In the genomic region with DNA sequence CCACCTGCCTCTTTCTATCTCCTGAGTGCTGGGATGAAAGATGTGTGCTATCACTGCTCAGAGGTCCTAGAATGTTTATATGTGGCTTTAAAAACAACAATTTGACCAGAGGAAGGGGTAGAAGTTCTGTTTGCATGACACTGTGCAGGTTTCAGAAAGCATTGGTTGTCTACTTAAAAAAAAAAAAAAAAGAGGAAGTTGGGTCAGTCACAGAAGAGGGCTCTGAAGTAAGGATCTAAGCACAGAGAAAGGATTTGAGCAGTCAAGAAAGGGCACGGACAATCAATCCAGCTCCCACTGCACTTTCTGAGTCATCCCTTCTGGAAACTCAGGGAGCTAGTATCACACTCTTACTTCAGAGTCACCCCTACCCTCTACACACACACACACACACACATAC, we compare ENCODE assay signal across 22 mouse cellular contexts. TPM values are rescaled to one million over a fixed set of nuclear protein-coding genes. Genes with fewer than 3 reads are reported as not detected.
DNase-seq lines count a peak whose midpoint lies in the region; ATAC-seq and TF ChIP-seq lines count a peak whose summit lies in the region.
"Had no signal": no experiment of that assay in that cellular context is flagged by ENCODE, and none has a peak within 500 bp of the region (broad histone marks: within the 10 kb centered on the region; RNA-seq: fewer than 3 reads in every experiment).

No protein-coding gene starts in this region.

- H3K4me3 ChIP-seq in MEL (ENCODE audit: control insufficient read depth in 1 of 2, insufficient read depth in 1 of 2, low read depth in 2 of 2, low read length in 2 of 2), result no peak overlapping the region
- no peak overlapping the region for H3K4me3 ChIP-seq in midbrain, embryonic 13.5 days (replicated peaks)
- no peak overlapping the region for H3K4me3 ChIP-seq in stomach, postnatal 0 days (ENCODE audit: low read depth, low read length)
- H3K4me3 ChIP-seq: embryonic facial prominence, embryonic 15.5 days; erythroblast, embryonic 14.5 days; forebrain, embryonic 10.5 days; heart, adult 2 months; heart, embryonic 15.5 days; hindbrain, embryonic 15.5 days had no signal

- TF ChIP-seq RAD21 in MEL (IDR thresholded peaks at IDR 0.05; ENCODE audit: low read depth, low read length), result no peak

- H3K27me3 ChIP-seq in MEL (ENCODE audit: control insufficient read depth in 1 of 2, insufficient read depth in 2 of 2, low read length in 2 of 2), result peaks cover 0 to 2% of the 10 kb centered on the region in 2 experiments; a peak in 1 of 4 replicates
- no peaks in the 10 kb centered on the region for H3K27me3 ChIP-seq in midbrain, embryonic 13.5 days
- H3K27me3 ChIP-seq in stomach, postnatal 0 days (ENCODE audit: control insufficient read depth, insufficient read depth, low read length), result no peaks in the 10 kb centered on the region
- H3K27me3 ChIP-seq: embryonic facial prominence, embryonic 15.5 days; heart, embryonic 15.5 days; hindbrain, embryonic 15.5 days had no signal

- no peaks in the 10 kb centered on the region for H3K4me1 ChIP-seq in MEL (ENCODE audit: control insufficient read depth in 1 of 2, insufficient read depth in 2 of 2, low read length in 2 of 2)
- H3K4me1 ChIP-seq in midbrain, embryonic 13.5 days (replicated peaks), result no peaks in the 10 kb centered on the region
- H3K4me1 ChIP-seq in stomach, postnatal 0 days (replicated peaks; ENCODE audit: control insufficient read depth, insufficient read depth), result no peaks in the 10 kb centered on the region
- H3K4me1 ChIP-seq: embryonic facial prominence, embryonic 15.5 days; heart, embryonic 15.5 days; hindbrain, embryonic 15.5 days had no signal

- TF ChIP-seq POLR2A in MEL (IDR thresholded peaks at IDR 0.05; ENCODE audit: control insufficient read depth in 1 of 2, insufficient read depth in 1 of 2, low read depth in 1 of 2, low read length in 2 of 2, poor library complexity in 1 of 2), result no peak

- H3K79me2 ChIP-seq in MEL (ENCODE audit: control insufficient read depth, insufficient read depth, low read length, poor library complexity), result no peaks in the 10 kb centered on the region

- no peak for TF ChIP-seq CTCF in MEL (IDR thresholded peaks at IDR 0.05 in 2 of 3, conservative IDR thresholded peaks at IDR 0.05 in 1 of 3; ENCODE audit: control insufficient read depth in 1 of 3, insufficient read depth in 1 of 3, low read depth in 2 of 3, low read length in 3 of 3, poor library complexity in 1 of 3, severe bottlenecking in 1 of 3)
- TF ChIP-seq CTCF in stomach, postnatal 0 days (IDR thresholded peaks at IDR 0.05; ENCODE audit: low read depth), result no peak

- TF ChIP-seq EP300 in MEL (IDR thresholded peaks at IDR 0.05; ENCODE audit: low read depth in 1 of 2, low read length in 2 of 2), result no peak
- TF ChIP-seq EP300 in stomach, postnatal 0 days (optimal IDR thresholded peaks at IDR 0.05), result no peak

- no peak overlapping the region for H3K9ac ChIP-seq in MEL (ENCODE audit: control insufficient read depth, low read depth, low read length, poor library complexity, severe bottlenecking)
- no peak overlapping the region for H3K9ac ChIP-seq in midbrain, embryonic 13.5 days (replicated peaks)
- no peak overlapping the region for H3K9ac ChIP-seq in stomach, postnatal 0 days (ENCODE audit: low read length)
- H3K9ac ChIP-seq: embryonic facial prominence, embryonic 15.5 days; heart, embryonic 15.5 days; hindbrain, embryonic 15.5 days had no signal

- H3K27ac ChIP-seq in MEL (ENCODE audit: control insufficient read depth, low read depth, low read length), result no peak overlapping the region
- no peak overlapping the region for H3K27ac ChIP-seq in midbrain, embryonic 13.5 days
- no peak overlapping the region for H3K27ac ChIP-seq in stomach, postnatal 0 days (replicated peaks)
- H3K27ac ChIP-seq: embryonic facial prominence, embryonic 15.5 days; forebrain, embryonic 10.5 days; heart, adult 2 months; heart, embryonic 15.5 days; hindbrain, embryonic 15.5 days had no signal

- no peaks in the 10 kb centered on the region for H3K9me3 ChIP-seq in MEL (replicated peaks; ENCODE audit: insufficient read depth, low read length)
- no peaks in the 10 kb centered on the region for H3K9me3 ChIP-seq in midbrain, embryonic 13.5 days
- no peaks in the 10 kb centered on the region for H3K9me3 ChIP-seq in stomach, postnatal 0 days (ENCODE audit: control insufficient read depth, low read length)
- H3K9me3 ChIP-seq: embryonic facial prominence, embryonic 15.5 days; forebrain, embryonic 10.5 days; heart, embryonic 15.5 days; hindbrain, embryonic 15.5 days had no signal

- peak; percentile 69 for ATAC-seq in common myeloid progenitor, adult 5-6 weeks (replicated peaks; ENCODE audit: low read depth, poor library complexity, severe bottlenecking)
- ATAC-seq in midbrain, embryonic 13.5 days, result no peak
- no peak for ATAC-seq in stomach, postnatal 0 days (ENCODE audit: low FRiP score, low TSS enrichment)
- ATAC-seq: CD4-positive, CD25-positive, alpha-beta regulatory T cell, adult 4 months; forebrain, embryonic 14.5 days; inflammation-experienced regulatory T-cells, adult 6 months; intestine, postnatal 0 days had no signal

- no peaks in the 10 kb centered on the region for H3K36me3 ChIP-seq in MEL (ENCODE audit: control insufficient read depth in 1 of 2, insufficient read depth in 2 of 2, low read length in 2 of 2)
- H3K36me3 ChIP-seq in midbrain, embryonic 13.5 days, result no peaks in the 10 kb centered on the region
- H3K36me3 ChIP-seq in stomach, postnatal 0 days (ENCODE audit: control insufficient read depth, insufficient read depth, low read length), result no peaks in the 10 kb centered on the region
- H3K36me3 ChIP-seq: embryonic facial prominence, embryonic 15.5 days; forebrain, embryonic 10.5 days; heart, embryonic 15.5 days; hindbrain, embryonic 15.5 days had no signal

- no peak overlapping the region for H3K4me2 ChIP-seq in midbrain, embryonic 13.5 days (replicated peaks)
- no peak overlapping the region for H3K4me2 ChIP-seq in stomach, postnatal 0 days (replicated peaks; ENCODE audit: low read depth)
- H3K4me2 ChIP-seq: embryonic facial prominence, embryonic 15.5 days; heart, embryonic 11.5 days; heart, embryonic 15.5 days; hindbrain, embryonic 15.5 days had no signal

- WGBS in midbrain, embryonic 13.5 days, result 79% methylated on average over 1 of the region's 1 CpGs
- 25% methylated on average over 1 of the region's 1 CpGs for WGBS in stomach, postnatal 0 days

- peak; percentile 63 for DNase-seq in A20 (ENCODE audit: low read depth, low spot score)
- DNase-seq in MEL (ENCODE audit: low read depth, low spot score), result peak; percentile 40
- DNase-seq in cerebellum, postnatal 25 days, result no peak
- no peak for DNase-seq in stomach, postnatal 0 days (ENCODE audit: low spot score)
- DNase-seq: adrenal gland, postnatal 10 days; B cell, adult 2 months; cerebellum, adult 11-12 months; cerebellum, adult 9-10 months; embryo, embryonic 11 days; heart, adult 2 months had no signal

TF ChIP-seq in MEL, 35 proteins besides CTCF, POLR2A, EP300 and RAD21:
- no peak for TF ChIP-seq JUND (IDR thresholded peaks at IDR 0.05; ENCODE audit: low read depth, low read length)
- peak; percentile 94 for TF ChIP-seq ZNF384 (IDR thresholded peaks at IDR 0.05; ENCODE audit: low read depth, low read length)

RNA-seq across cellular contexts. Expression of gene Syn2, which starts 43.0 kb away (rescaled TPM):
- not detected in 2 replicates for total RNA-seq in MEL (2012; rRNA removed)
- polyA plus RNA-seq in MEL (2012; ENCODE audit: insufficient read depth in 1 of 2, insufficient read length in 2 of 2, low read depth in 1 of 2, low replicate concordance in 2 of 2, missing spikeins in 1 of 2), result not detected
- not detected in 2 replicates for total RNA-seq in common myeloid progenitor, adult 5-6 weeks (2017)
- 13.3 and 16.2 TPM in 2 replicates for polyA plus RNA-seq in midbrain, embryonic 13.5 days (2015; fragmentation: Nextera tagmentation; extraction: Ambion mirVana)
- 4.5 and 4.7 TPM in 2 replicates for polyA plus RNA-seq in stomach, postnatal 0 days (2015; fragmentation: Nextera tagmentation; extraction: Ambion mirVana)
- polyA plus RNA-seq: CD4-positive, CD25-positive, alpha-beta regulatory T cell, adult 4 months; erythroblast, embryonic 14.5 days; inflammation-experienced regulatory T-cells, adult 6 months had no signal

RNA-seq across cellular contexts. Expression of gene Tamm41, which starts 54.1 kb away (rescaled TPM):
- total RNA-seq in MEL (2012; rRNA removed), result 63.5 and 80.5 TPM in 2 replicates
- 10 to 100 TPM in 1 of 2 experiments, not detected in 1; 87.4 TPM for polyA plus RNA-seq in MEL (2012; ENCODE audit: insufficient read depth in 1 of 2, insufficient read length in 2 of 2, low read depth in 1 of 2, low replicate concordance in 2 of 2, missing spikeins in 1 of 2)
- total RNA-seq in common myeloid progenitor, adult 5-6 weeks (2017), result 61.3 and 68.6 TPM in 2 replicates
- 50.8 and 55.5 TPM in 2 replicates for polyA plus RNA-seq in midbrain, embryonic 13.5 days (2015; fragmentation: Nextera tagmentation; extraction: Ambion mirVana)
- polyA plus RNA-seq in stomach, postnatal 0 days (2015; fragmentation: Nextera tagmentation; extraction: Ambion mirVana), result 35.8 and 36.0 TPM in 2 replicates

Comparison
In these comparisons a context has a peak if more than half of its experiments do, and no peak if none do; other contexts are left out.
1. DNase-seq: peak in A20 (single experiment) and MEL (single experiment); none in cerebellum, postnatal 25 days (0 of 2) and stomach, postnatal 0 days (single experiment).